Mouse (Mus musculus) forebrain, embryonic 13.5 days (tissue): ENCODE data around the gene Selenoh. TPM values are rescaled to one million over a fixed set of nuclear protein-coding genes. Genes with fewer than 3 reads are reported as not detected.
A peak's percentile ranks its signal among the peaks of the same experiment; 100 is the strongest.
"Not testable (repeated sequence)": the region's sequence is repeated elsewhere in the genome, so short reads cannot be mapped to it uniquely, and the experiment has no call there.

Experiments used
- ATAC-seq: fragments of 200-750 bp; cut with Nextera tagmentation; 2 replicates; pipeline ENCODE4 v1.8.0; 2017
- H3K27ac ChIP-seq: fragments of 300-500 bp; sonication (generic); 2 replicates; pipeline ENCODE4 v1.5.1; 2015; ENCODE audit warnings: inconsistent platforms, mild to moderate bottlenecking, moderate library complexity
- H3K27me3 ChIP-seq: fragments of 300-500 bp; sonication (generic); 2 replicates; pipeline ENCODE4 v1.6.1; 2015; ENCODE audit warnings: mild to moderate bottlenecking, inconsistent platforms
- H3K36me3 ChIP-seq: fragments of 300-500 bp; sonication (generic); 2 replicates; pipeline ENCODE4 v1.6.1; 2015; ENCODE audit warnings: mild to moderate bottlenecking, inconsistent platforms; ENCODE audit not compliant: poor library complexity, severe bottlenecking
- H3K4me1 ChIP-seq: fragments of 300-500 bp; sonication (generic); 2 replicates; pipeline ENCODE4 v1.6.1; 2015; ENCODE audit warnings: inconsistent platforms
- H3K4me2 ChIP-seq: fragments of 300-500 bp; sonication (generic); 2 replicates; pipeline ENCODE4 v1.6.1; 2015; ENCODE audit warnings: inconsistent platforms, mild to moderate bottlenecking, moderate library complexity
- H3K4me3 ChIP-seq: fragments of 300-500 bp; sonication (generic); 2 replicates; pipeline ENCODE4 v1.5.1; 2015; ENCODE audit warnings: mild to moderate bottlenecking, inconsistent platforms
- H3K9ac ChIP-seq: fragments of 300-500 bp; sonication (generic); 2 replicates; pipeline ENCODE4 v1.6.1; 2015; ENCODE audit warnings: mild to moderate bottlenecking, inconsistent platforms
- H3K9me3 ChIP-seq: fragments of 300-500 bp; sonication (generic); replicated peaks from 2 replicates; pipeline ENCODE4 v1.6.1; 2016; ENCODE audit warnings: inconsistent platforms
- WGBS: fragments of 180-500 bp; shearing (Covaris S2); methylation state at CpG from one replicate; pipeline ENCODE4 v1.1.7; 2015; 5-methylcytosine and 5-hydroxymethylcytosine counted together
- polyA plus RNA-seq: library from polyadenylated mRNA; unstranded; fragments of >200 nt; fragmentation: Nextera tagmentation; extraction: Ambion mirVana; gene quantifications from 2 replicates; pipeline ENCODE4 v1.2.1, GENCODE M21; 2015

The Selenoh gene
- polyA plus RNA-seq, 1 experiment from 2014 or later = 438 TPM

DNA sequence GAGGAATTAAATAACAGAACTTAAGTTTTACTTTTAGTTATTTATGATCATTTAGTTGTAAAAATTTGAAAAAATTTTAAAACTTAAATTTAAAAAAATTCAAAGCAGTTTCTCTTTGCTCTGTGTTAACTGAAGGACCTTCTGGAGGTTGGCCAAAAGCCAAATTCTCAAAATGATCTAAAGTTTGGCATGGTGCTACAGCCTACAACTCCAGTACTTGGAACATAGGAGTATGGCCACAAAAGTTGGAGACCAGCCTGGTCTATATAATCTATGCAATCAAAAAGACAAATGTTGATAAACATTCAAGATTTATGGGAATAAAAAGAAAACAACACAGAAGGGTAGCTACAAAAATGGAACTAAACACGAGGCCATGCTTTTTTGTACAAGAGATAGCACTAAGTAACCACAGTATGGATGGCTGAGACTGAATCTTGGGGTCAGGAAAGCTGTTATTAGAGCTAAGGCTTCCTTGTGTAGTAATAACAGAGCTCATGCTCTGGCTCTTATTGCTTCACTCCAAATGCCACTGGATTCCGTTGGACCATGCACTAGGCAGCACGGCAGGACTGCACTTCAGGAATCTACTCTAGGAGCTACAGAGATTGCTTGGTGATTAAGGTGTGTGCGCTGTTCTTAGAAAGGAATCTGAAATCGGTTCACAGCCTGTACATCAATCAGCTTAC is 24.6 kb upstream of the Selenoh start:
- no peak overlapping the region for H3K4me2 ChIP-seq
- H3K4me3 ChIP-seq = no peak overlapping the region
- no peaks in the 10 kb centered on the region for H3K27me3 ChIP-seq
- H3K9ac ChIP-seq = no peak overlapping the region
- ATAC-seq = no peak; the same call in 1 of the 2 replicates
- no peak overlapping the region for H3K27ac ChIP-seq
- no peaks in the 10 kb centered on the region for H3K9me3 ChIP-seq
- no peaks in the 10 kb centered on the region for H3K4me1 ChIP-seq
- peaks cover 66% of the 10 kb centered on the region for H3K36me3 ChIP-seq
- WGBS = 94% methylated on average over 5 of the region's 5 CpGs

- Histone ChIP-seq H3K9me3 (no peaks in the 10 kb centered on the region), H3K4me2 (no peak overlapping the region), H3K36me3 (peaks cover 91% of the 10 kb centered on the region), H3K4me3 (no peak overlapping the region), H3K9ac (no peak overlapping the region), H3K27ac (no peak overlapping the region), H3K4me1 (no peaks in the 10 kb centered on the region), H3K27me3 (no peaks in the 10 kb centered on the region)
- WGBS = 92% methylated on average over 12 of the region's 12 CpGs
- ATAC-seq = peak; percentile 23; the same call in 1 of the 2 replicates
Observed at GRCm38 (mm10) chr2:84690050-84690449, 19.5 kb upstream of the Selenoh start.

DNA sequence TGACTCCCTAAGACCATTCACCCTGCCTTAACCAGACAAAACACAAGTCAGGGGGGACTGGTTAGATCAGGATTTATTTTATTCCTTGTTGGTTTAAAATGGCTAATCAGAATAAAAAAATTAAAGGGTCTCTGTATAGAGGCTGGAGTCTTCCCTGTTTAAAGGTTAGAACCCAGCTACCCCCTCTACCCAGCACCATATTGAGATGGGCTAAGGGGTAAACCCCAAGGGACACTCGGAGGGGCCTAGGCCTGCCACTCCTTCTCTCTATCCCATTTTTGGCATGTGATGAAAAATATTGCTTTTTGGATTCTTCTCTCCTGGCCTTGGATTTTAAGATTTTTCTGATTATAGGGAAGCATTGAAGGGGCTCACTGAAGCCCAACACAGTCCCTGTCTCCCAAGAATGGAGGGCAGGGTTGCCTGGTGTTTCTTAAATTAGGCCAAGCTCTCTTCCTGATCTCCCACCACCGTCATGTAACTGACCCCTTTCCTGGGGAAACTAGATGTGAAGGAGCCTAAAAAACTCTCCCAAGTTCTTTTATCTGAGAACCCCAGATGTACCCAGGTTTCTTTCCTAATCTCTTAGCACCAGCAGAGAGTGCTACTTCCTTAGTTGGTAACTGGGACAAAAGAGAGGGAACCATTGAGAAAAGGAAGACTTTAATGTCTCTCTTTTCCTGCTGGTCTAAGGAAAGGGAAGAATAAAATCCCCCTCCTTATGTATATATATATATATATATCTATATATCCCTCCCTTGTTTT is 17.7 kb upstream of the Selenoh start:
- no peak overlapping the region for H3K27ac ChIP-seq

DNA sequence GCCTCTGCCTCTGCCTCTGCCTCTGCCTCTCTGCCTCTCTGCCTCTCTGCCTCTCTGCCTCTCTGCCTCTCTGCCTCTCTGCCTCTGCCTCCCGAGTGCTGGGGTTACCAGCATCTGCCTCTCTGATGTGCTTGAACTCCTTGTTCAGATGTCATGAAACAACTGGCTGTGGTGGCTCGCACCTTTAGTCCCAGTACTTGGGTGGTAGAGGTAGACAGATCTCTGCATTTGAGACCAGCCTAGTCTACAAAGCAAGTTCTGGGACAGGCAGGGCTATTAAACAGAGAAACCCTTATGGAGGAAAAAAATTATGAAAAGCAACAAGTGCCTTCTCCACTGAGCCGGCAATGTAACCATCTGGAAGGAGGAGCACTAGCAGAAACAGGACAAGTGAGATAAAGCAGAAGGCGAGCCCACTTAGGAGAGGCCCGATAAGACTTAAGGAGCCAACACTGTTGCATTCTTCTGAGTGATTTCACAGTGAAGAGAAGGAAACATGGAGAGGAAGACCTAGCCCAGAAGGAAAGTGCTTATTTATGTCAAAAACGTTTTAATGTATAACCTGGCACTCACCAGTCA is 12.1 kb upstream of the Selenoh start:
- Histone ChIP-seq H3K4me2 (no peak overlapping the region), H3K27me3 (no peaks in the 10 kb centered on the region), H3K36me3 (peaks cover 46% of the 10 kb centered on the region), H3K9ac (no peak overlapping the region), H3K27ac (no peak overlapping the region), H3K4me3 (no peak overlapping the region), H3K9me3 (no peaks in the 10 kb centered on the region), H3K4me1 (peaks cover 10% of the 10 kb centered on the region)
- 83% methylated on average over 6 of the region's 6 CpGs for WGBS
- no peak for ATAC-seq

More for the DNA sequence above, 17.7 kb upstream of the Selenoh start:
- H3K9ac ChIP-seq = no peak overlapping the region
- no peaks in the 10 kb centered on the region for H3K9me3 ChIP-seq
- H3K27me3 ChIP-seq = no peaks in the 10 kb centered on the region
- H3K36me3 ChIP-seq = peaks cover 88% of the 10 kb centered on the region
- no peak overlapping the region for H3K4me2 ChIP-seq
- ATAC-seq = no peak
- H3K4me1 ChIP-seq = no peaks in the 10 kb centered on the region
- H3K4me3 ChIP-seq = no peak overlapping the region
- WGBS = 83% methylated on average over 2 of the region's 2 CpGs

DNA sequence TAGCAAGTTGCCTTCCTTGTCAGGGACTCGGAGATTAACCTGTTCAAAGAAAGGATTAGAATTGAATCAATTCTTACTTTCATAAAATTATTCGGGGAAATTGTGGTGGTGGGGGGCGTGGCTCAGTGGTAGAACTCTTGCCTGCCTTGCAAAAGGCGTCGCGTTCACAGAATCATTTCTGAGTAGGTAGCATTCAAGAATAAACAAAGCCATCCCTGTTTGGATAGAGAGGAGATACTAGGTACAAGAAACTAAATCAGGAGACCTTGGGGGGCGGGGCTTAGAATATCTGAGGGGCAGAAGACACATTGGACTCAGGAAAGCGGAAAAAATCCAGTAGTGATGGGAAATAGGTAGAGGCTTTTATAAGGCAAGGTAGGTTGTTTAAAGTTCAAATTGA is 8.4 kb upstream of the Selenoh start, which contains the start of gene Tmx2:
TSS of gene Tmx2 (minus strand) at position 125 of the 400 bp plus-strand sequence.
- Histone ChIP-seq H3K36me3 (peaks cover 34% of the 10 kb centered on the region), H3K4me1 (peaks cover 26% of the 10 kb centered on the region), H3K27me3 (no peaks in the 10 kb centered on the region), H3K4me2 (peak within 1 kb of the TSS; percentile 78), H3K4me3 (peak within 1 kb of the TSS; percentile 97), H3K9me3 (no peaks in the 10 kb centered on the region), H3K9ac (peak within 1 kb of the TSS; percentile 88), H3K27ac (peak within 1 kb of the TSS; percentile 44; the same call in 1 of the 2 replicates)
- 14% methylated on average over 8 of the region's 8 CpGs for WGBS
- no peak for ATAC-seq

DNA sequence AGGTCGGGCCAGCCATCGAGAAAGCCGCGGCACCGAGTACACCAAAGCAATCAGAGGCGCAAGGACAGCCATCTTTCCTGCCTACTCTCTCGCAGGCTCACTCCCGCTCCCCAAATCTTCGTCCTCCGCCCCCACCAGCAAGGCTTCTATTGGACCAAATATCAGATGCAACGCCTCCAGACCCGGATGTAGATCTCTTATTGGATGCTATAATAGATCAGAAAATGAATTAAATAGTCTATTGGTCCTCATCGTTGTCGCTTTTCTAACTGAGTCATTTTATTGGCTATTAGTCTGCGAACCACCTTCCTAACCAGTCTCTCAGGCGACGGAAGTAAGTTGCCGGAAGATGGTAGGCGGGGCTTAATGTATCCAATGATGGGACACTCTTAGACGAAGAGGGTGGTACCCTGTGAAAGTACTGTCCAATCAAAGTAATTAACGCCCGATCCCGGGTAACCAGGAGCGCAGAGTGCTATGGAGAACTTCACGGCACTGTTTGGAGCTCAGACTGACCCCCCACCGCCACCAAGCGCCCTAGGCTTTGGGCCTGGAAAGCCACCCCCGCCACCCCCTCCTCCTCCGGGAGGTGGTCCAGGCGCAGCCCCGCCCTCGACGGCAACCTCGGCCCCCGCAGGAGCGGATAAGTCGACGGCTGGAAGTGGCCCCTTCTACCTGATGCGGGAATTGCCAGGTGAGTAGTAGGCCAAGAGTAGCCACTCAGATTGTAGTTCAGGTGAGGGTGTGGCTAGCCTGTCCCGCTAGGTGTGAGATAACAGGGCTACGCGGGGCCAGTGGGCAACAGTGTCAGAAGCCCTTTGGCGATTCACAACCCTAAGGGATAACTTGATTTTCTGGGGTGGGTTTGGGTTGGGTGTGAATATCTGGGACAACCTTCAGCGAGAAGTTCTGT is 7.7 kb upstream of the Selenoh start, which contains the start of the genes Gm28635 and Med19:
TSS of gene Gm28635 (minus strand) at position 74 of the 913 bp plus-strand sequence.
TSS of gene Med19 (plus strand) at position 435 of the 913 bp plus-strand sequence.
- under 1% methylated on average over 44 of the region's 44 CpGs for WGBS
- no peaks in the 10 kb centered on the region for H3K27me3 ChIP-seq
- peak within 1 kb of the TSS; percentile 51 for H3K27ac ChIP-seq
- H3K4me1 ChIP-seq = peaks cover 26% of the 10 kb centered on the region
- H3K9ac ChIP-seq = peak within 1 kb of the TSS; percentile 88
- no peaks in the 10 kb centered on the region for H3K9me3 ChIP-seq
- peak; percentile 99 for ATAC-seq
- peak within 1 kb of the TSS; percentile 78 for H3K4me2 ChIP-seq
- peaks cover 40% of the 10 kb centered on the region for H3K36me3 ChIP-seq
- H3K4me3 ChIP-seq = peak within 1 kb of the TSS; percentile 97

DNA sequence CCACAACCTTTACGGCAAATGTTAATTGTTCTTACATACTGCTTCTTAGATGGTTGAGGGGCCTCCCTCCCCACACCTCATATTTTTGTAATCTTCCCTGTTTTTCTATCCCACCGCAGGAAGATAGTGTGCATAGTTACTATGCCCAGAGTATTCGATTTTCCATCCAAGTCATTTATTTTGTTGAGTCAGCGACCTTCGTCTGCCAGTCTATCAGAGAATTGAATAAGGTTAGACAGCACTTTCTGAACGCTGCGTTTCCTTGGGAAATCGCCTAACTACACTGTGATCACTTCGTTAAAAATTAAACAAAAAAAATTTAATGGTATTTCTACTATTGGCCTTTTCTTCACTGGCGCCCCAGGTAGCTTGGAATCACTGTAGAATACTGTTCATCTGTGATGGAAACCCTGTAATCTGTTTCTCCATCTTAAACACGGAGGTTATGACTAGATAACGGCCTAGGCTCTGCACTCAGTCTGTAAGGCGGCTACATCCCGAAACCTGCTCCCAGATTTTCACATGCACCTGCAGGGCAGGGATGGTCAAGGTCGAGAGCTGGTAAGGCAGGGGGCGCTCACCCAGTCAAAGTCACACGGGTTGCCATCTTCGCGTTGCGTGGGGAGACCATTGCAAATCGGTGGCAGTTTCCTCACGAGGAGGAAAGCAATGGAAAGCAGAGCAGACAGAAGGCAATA is 6.8 kb upstream of the Selenoh start:
- peaks cover 44% of the 10 kb centered on the region for H3K36me3 ChIP-seq
- H3K9me3 ChIP-seq = no peaks in the 10 kb centered on the region
- 11% methylated on average over 22 of the region's 22 CpGs for WGBS
- H3K27me3 ChIP-seq = no peaks in the 10 kb centered on the region
- peak overlapping the region; percentile 75 for H3K4me2 ChIP-seq
- peak; percentile 42 for ATAC-seq
- peaks cover 26% of the 10 kb centered on the region for H3K4me1 ChIP-seq
- H3K4me3 ChIP-seq = peak overlapping the region; percentile 97
- H3K27ac ChIP-seq = peak overlapping the region; percentile 51
- peak overlapping the region; percentile 76 for H3K9ac ChIP-seq

GRCm38 (mm10) chr2:84671535-84671934 is 965 bp upstream of the Selenoh start:
- 53% methylated on average over 4 of the region's 5 CpGs for WGBS
- H3K9ac ChIP-seq, ATAC-seq, H3K9me3 ChIP-seq, H3K27me3 ChIP-seq: not testable (repeated sequence)
- H3K4me2 ChIP-seq = peak overlapping the region; percentile 71
- H3K4me3 ChIP-seq = peak overlapping the region; percentile 88; the same call in 1 of the 2 replicates
- H3K4me1 ChIP-seq = peaks cover 21% of the 10 kb centered on the region
- H3K27ac ChIP-seq = peak overlapping the region; percentile 92; the same call in 1 of the 2 replicates
- peaks cover 58% of the 10 kb centered on the region for H3K36me3 ChIP-seq

DNA sequence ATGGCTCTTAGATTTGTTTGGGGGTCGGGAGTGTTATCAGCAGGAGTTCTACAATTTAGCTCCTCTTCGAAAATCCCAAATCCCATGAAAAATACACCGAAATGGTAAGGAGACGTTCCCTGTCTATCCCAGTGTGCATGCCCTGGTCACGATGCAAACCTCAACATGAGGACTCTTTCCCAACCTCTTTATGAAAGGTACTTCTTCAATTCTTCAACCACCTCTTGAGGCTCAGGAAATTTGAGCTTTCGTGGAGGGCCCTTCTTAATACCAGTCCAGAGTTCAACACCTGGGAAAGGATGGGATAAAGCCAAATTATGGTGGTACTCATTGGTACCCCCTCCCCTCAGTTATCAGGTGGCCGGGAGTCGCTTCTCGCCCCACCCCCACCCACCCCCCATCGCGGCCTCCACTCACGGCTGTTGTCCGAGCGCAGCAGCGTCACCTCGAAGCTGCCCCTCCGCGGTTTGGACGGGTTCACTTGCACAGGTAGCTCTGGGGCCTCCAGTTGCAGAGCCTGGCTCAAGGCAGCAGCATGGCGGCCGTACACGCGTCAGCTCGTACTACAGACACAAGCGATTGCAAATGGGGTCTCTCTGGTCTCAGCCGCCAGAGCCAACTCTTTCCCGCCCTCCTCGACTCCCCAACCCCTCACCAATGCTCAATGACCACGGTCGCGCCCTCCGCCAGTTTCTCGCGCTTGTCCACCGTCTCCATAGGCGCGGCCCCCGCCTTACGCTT is 572 bp downstream of the Selenoh start:
- 2% methylated on average over 36 of the region's 39 CpGs for WGBS
- no peaks in the 10 kb centered on the region for H3K27me3 ChIP-seq

DNA sequence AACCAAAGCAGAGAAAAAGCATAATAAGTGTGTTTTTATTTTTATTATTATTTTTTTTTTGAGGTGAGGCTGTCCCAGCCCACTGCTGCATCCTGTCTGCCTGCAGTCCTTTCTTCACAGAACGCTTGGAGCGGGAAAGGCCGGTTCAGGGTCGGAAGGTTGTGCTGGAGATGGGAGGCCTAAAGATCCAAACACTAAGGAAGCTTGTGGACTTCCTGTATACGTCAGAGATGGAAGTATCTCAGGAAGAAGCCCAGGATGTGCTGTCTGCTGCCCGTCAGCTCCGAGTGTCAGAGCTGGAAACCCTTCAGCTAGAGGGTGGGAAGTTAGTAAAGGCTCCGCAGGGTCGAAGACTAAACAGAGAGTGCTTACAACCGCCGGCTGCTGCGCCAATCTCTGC is 4.5 kb downstream of the Selenoh start:
- Histone ChIP-seq H3K36me3 (peaks cover 19% of the 10 kb centered on the region), H3K27me3 (no peaks in the 10 kb centered on the region), H3K9me3 (no peaks in the 10 kb centered on the region), H3K4me3 (no peak overlapping the region), H3K27ac (no peak overlapping the region; the same call in 1 of the 2 replicates), H3K4me1 (peaks cover 13% of the 10 kb centered on the region), H3K9ac (no peak overlapping the region), H3K4me2 (no peak overlapping the region)
- no peak for ATAC-seq
- WGBS = 74% methylated on average over 12 of the region's 12 CpGs

More for the DNA sequence above, 572 bp downstream of the Selenoh start:
- peak overlapping the region; percentile 71 for H3K4me2 ChIP-seq
- H3K36me3 ChIP-seq = peaks cover 45% of the 10 kb centered on the region
- peak; percentile 77 for ATAC-seq
- peak overlapping the region; percentile 92 for H3K27ac ChIP-seq
- no peaks in the 10 kb centered on the region for H3K9me3 ChIP-seq
- H3K9ac ChIP-seq = peak overlapping the region; percentile 89
- H3K4me3 ChIP-seq = peak overlapping the region; percentile 88
- H3K4me1 ChIP-seq = peaks cover 13% of the 10 kb centered on the region
